Mouse (Mus musculus) ES-Bruce4 (cell line): ENCODE data around the gene Slc39a2.

Source experiments
- CTCF ChIP-seq: IDR thresholded peaks from one replicate; pipeline ENCODE4 v1.8.1; 2011; ENCODE audit warnings: low read depth, low read length
- EP300 ChIP-seq: IDR thresholded peaks from 2 replicates; pipeline ENCODE4 v1.6.1; 2011; ENCODE audit warnings: low read depth, low read length; ENCODE audit not compliant: insufficient read depth

GRCm38 (mm10) chr14:51923492-51923891 is 30.8 kb downstream of the Slc39a2 start:
- TF ChIP-seq CTCF, result no peak
- no peak for TF ChIP-seq EP300
